10 mouse cellular contexts compared by ENCODE assay signal in the genomic region with DNA sequence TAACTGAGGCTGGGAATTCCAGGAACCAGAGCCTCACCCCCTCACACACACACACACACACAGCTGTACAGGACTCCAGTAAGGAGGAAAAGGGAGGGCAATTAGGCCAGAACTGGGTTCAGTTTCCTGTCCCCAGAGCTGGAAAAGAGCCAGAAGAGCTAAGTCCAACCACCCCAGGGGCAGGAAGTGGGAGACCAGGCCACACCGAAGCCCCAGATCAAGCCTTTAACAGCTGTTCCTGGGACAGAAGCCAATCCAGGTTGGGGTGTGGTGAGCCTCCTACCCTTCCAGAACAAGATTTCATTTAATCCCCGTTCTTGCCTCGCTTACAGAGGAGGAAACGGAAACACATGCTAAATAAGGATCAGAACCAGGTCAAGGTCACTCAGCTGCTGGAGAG. TPM values are rescaled to one million over a fixed set of nuclear protein-coding genes. Genes with fewer than 3 reads are reported as not detected.
DNase-seq lines count a peak whose midpoint lies in the region; ATAC-seq and TF ChIP-seq lines count a peak whose summit lies in the region.
"Had no signal": no experiment of that assay in that cellular context is flagged by ENCODE, and none has a peak within 500 bp of the region (broad histone marks: within the 10 kb centered on the region; RNA-seq: fewer than 3 reads in every experiment).

No protein-coding gene starts in this region.

- H3K4me3 ChIP-seq in gastrocnemius, adult 2 months: no peak overlapping the region
- no peak overlapping the region for H3K4me3 ChIP-seq in limb, embryonic 10.5 days
- no peak overlapping the region for H3K4me3 ChIP-seq in midbrain, embryonic 16.5 days (ENCODE audit: low read depth, low read length)
- H3K4me3 ChIP-seq: myocyte had no signal

- H3K27me3 ChIP-seq in limb, embryonic 10.5 days (ENCODE audit: low read depth, poor library complexity, severe bottlenecking): no peaks in the 10 kb centered on the region
- no peaks in the 10 kb centered on the region for H3K27me3 ChIP-seq in midbrain, embryonic 16.5 days (ENCODE audit: control insufficient read depth, insufficient read depth, low read depth, low read length)

- H3K4me1 ChIP-seq in limb, embryonic 10.5 days: peaks cover 40% of the 10 kb centered on the region
- no peaks in the 10 kb centered on the region for H3K4me1 ChIP-seq in midbrain, embryonic 16.5 days (ENCODE audit: control insufficient read depth, insufficient read depth, low read length)

- intact Hi-C loops in gastrocnemius, adult 2 months (cut with DNase I): no loop called here
- intact Hi-C loops in heart, postnatal 25 days (cut with DNase I): no loop called here

- ATAC-seq in megakaryocyte progenitor cell, adult 5-6 weeks (replicated peaks; ENCODE audit: poor library complexity): peak; percentile 17
- no peak for ATAC-seq in midbrain, embryonic 16.5 days
- ATAC-seq in megakaryocyte-erythroid progenitor cell, adult 5-6 weeks (replicated peaks; ENCODE audit: low FRiP score, low TSS enrichment, poor library complexity, severe bottlenecking): no peak

- DNase-seq in gastrocnemius, adult 2 months: peak; percentile 51
- no peak for DNase-seq in gastrocnemius, postnatal 4 days (ENCODE audit: low spot score in 2 of 2)
- peak; percentile 65 for DNase-seq in heart, postnatal 25 days (ENCODE audit: low spot score)
- DNase-seq in limb, embryonic 10.5 days (ENCODE audit: low spot score): no peak
- DNase-seq in T-cell, adult 2 months (ENCODE audit: low spot score): no peak
- DNase-seq: gastrocnemius, postnatal 10 days had no signal

- H3K27ac ChIP-seq in gastrocnemius, adult 2 months: peak overlapping the region; percentile 24; the same call in 1 of the 2 replicates
- peak overlapping the region; percentile 62 for H3K27ac ChIP-seq in limb, embryonic 10.5 days
- no peak overlapping the region for H3K27ac ChIP-seq in midbrain, embryonic 16.5 days (ENCODE audit: low read length)

- WGBS in limb, embryonic 10.5 days: 62% methylated on average over 4 of the region's 4 CpGs
- 73% methylated on average over 4 of the region's 4 CpGs for WGBS in midbrain, embryonic 16.5 days

- no peaks in the 10 kb centered on the region for H3K36me3 ChIP-seq in limb, embryonic 10.5 days
- no peaks in the 10 kb centered on the region for H3K36me3 ChIP-seq in midbrain, embryonic 16.5 days (ENCODE audit: control insufficient read depth, insufficient read depth, low read length)

- H3K9me3 ChIP-seq in limb, embryonic 10.5 days (replicated peaks): no peaks in the 10 kb centered on the region
- no peaks in the 10 kb centered on the region for H3K9me3 ChIP-seq in midbrain, embryonic 16.5 days (replicated peaks; ENCODE audit: control insufficient read depth, low read length, poor library complexity, severe bottlenecking)

- no peak for TF ChIP-seq CTCF in gastrocnemius, adult 2 months (IDR thresholded peaks at IDR 0.05)

- H3K4me2 ChIP-seq in midbrain, embryonic 16.5 days (ENCODE audit: low read length): no peak overlapping the region

- H3K9ac ChIP-seq in midbrain, embryonic 16.5 days (ENCODE audit: low read depth, low read length): no peak overlapping the region

RNA-seq across cellular contexts. Expression of a gene that starts 58.1 kb away (rescaled TPM):
- 10 to 100 TPM; 23.6 to 28.2 TPM for total RNA-seq in gastrocnemius, adult 2 months (2021)
- 10 to 100 TPM; 13.4 to 14.6 TPM for total RNA-seq in gastrocnemius, postnatal 4 days (2021)
- total RNA-seq in heart, postnatal 25 days (2021): 10 to 100 TPM; 17.2 to 19.9 TPM
- 8.1 and 9.3 TPM in 2 replicates for polyA plus RNA-seq in limb, embryonic 10.5 days (2016; fragmentation: Nextera tagmentation; extraction: Ambion mirVana)
- 11.4 and 12.5 TPM in 2 replicates for total RNA-seq in megakaryocyte progenitor cell, adult 5-6 weeks (2015)
- 9.0 and 11.4 TPM in 2 replicates for total RNA-seq in megakaryocyte progenitor cell, adult 5-6 weeks (2017)
- 4.6 and 5.8 TPM in 2 replicates for polyA plus RNA-seq in midbrain, embryonic 16.5 days (2015; fragmentation: Nextera tagmentation; extraction: Ambion mirVana)
- total RNA-seq in megakaryocyte-erythroid progenitor cell, adult 5-6 weeks (2014; fragmentation: Nextera tagmentation): 8.2 and 15.4 TPM in 2 replicates
- 17.8 and 18.1 TPM in 2 replicates for total RNA-seq in megakaryocyte-erythroid progenitor cell, adult 5-6 weeks (2017)

Comparison
In these comparisons a context has a peak if more than half of its experiments do, and no peak if none do; other contexts are left out.
1. DNase-seq: peak in gastrocnemius, adult 2 months (single experiment) and heart, postnatal 25 days (single experiment); none in gastrocnemius, postnatal 4 days (0 of 2), limb, embryonic 10.5 days (single experiment) and T-cell, adult 2 months (single experiment).